Mouse (Mus musculus): ENCODE data around the gene Cplx3.

DNA sequence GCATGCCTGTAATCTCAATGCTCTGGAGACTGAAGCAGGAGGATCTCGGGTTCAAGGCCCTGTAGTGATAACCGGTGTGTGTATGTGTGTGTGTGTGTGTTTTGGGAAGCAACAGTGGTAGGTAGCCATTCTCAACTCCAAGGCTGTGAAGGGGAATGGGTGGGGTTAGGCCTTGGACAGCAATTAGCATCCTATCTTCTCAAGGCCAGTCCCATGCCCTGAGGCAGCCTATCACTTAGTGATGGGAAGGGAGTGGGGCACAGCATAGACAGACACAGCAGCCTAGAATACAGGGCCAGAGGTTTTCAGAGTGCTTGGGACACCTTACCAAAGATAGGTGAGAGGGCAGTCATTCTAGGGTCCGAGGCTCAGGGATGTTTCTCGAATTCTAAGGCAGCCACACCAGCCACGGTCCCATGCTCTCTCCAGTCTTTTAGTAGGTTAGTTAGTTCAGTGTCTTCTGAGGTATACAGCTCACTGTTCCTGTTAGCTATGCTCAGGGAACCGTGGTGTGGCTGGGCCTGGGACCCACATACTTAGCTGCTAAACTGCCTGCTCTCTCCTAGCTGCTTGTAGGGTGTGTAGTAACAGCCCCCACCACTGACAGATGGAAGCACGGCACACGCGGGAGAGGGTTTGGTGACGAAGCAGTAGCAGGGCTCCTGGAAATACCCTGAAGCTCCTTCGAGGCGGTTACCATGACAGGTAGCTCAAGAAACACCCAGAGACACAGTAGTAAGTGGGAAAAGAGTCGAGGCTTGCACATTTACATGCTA, 35.9 kb upstream of the Cplx3 start:
- TF ChIP-seq EP300 (IDR thresholded peaks at IDR 0.05; ENCODE audit: low read depth) (no peak), CTCF (IDR thresholded peaks at IDR 0.05; ENCODE audit: low read depth) (no peak)
